ENCODE assay signal across 9 mouse cellular contexts in the genomic region with DNA sequence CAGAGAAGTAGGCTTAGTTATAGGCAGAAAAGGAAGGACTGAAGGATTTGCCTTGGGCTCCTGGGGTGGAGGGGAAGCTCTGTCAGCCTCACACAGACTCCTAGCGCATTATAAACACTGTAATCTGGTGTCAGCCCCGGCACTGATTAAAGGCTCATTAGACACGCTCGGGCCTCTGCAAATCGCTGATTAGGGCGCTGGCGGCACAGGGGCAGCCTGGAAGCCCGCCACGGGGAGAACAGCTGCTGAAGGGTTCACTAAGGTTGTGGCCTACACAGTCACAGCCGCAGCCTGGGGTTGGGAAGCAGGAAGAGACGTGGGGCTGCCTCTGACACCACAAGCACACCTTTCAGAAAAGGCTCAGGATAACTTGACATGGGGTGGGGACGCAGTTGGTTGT. TPM values are rescaled to one million over a fixed set of nuclear protein-coding genes. Genes with fewer than 3 reads are reported as not detected.
DNase-seq lines count a peak whose midpoint lies in the region; ATAC-seq and TF ChIP-seq lines count a peak whose summit lies in the region.
"Had no signal": no experiment of that assay in that cellular context is flagged by ENCODE, and none has a peak within 500 bp of the region (broad histone marks: within the 10 kb centered on the region; RNA-seq: fewer than 3 reads in every experiment).

No protein-coding gene starts in this region.

- H3K27ac ChIP-seq in heart, embryonic 15.5 days, result peak overlapping the region; percentile 58; the same call in 1 of the 2 replicates
- H3K27ac ChIP-seq in midbrain, postnatal 0 days (ENCODE audit: low read depth, low read length), result no peak overlapping the region

- H3K9me3 ChIP-seq in heart, embryonic 15.5 days (replicated peaks), result no peaks in the 10 kb centered on the region
- no peaks in the 10 kb centered on the region for H3K9me3 ChIP-seq in midbrain, postnatal 0 days (ENCODE audit: low read length)

- no peak; the same call in 1 of the 2 replicates for ATAC-seq in heart, embryonic 15.5 days (replicated peaks; ENCODE audit: insufficient number of reproducible peaks, insufficient read depth, low FRiP score, low read depth)
- ATAC-seq in midbrain, postnatal 0 days (ENCODE audit: low FRiP score), result no peak

- H3K4me3 ChIP-seq in heart, embryonic 15.5 days, result no peak overlapping the region
- H3K4me3 ChIP-seq in midbrain, postnatal 0 days (ENCODE audit: low read depth, low read length), result no peak overlapping the region

- no peak overlapping the region for H3K4me2 ChIP-seq in heart, embryonic 15.5 days
- no peak overlapping the region for H3K4me2 ChIP-seq in midbrain, postnatal 0 days (ENCODE audit: low read depth, low read length, poor library complexity, severe bottlenecking)

- peaks cover 53% of the 10 kb centered on the region for H3K4me1 ChIP-seq in heart, embryonic 15.5 days (replicated peaks)
- H3K4me1 ChIP-seq in midbrain, postnatal 0 days (ENCODE audit: insufficient read depth, low read length), result no peaks in the 10 kb centered on the region

- H3K9ac ChIP-seq in heart, embryonic 15.5 days, result peak overlapping the region; percentile 11; the same call in 1 of the 2 replicates
- H3K9ac ChIP-seq in midbrain, postnatal 0 days (replicated peaks; ENCODE audit: low read length, poor library complexity, severe bottlenecking), result no peak overlapping the region

- TF ChIP-seq CTCF in midbrain, postnatal 0 days (IDR thresholded peaks at IDR 0.05), result no peak

- WGBS in heart, embryonic 15.5 days, result 10% methylated on average over 12 of the region's 12 CpGs
- 16% methylated on average over 12 of the region's 12 CpGs for WGBS in midbrain, postnatal 0 days

- H3K36me3 ChIP-seq in heart, embryonic 15.5 days, result no peaks in the 10 kb centered on the region
- no peaks in the 10 kb centered on the region for H3K36me3 ChIP-seq in midbrain, postnatal 0 days (ENCODE audit: insufficient read depth, low read length)

- H3K27me3 ChIP-seq in heart, embryonic 15.5 days, result peaks cover 10% of the 10 kb centered on the region; the same call in 1 of the 2 replicates
- H3K27me3 ChIP-seq in midbrain, postnatal 0 days (ENCODE audit: insufficient read depth, low read length), result 0 out of 2 replicates have a peak, but pooled peaks cover 5% of the 10 kb centered on the region

- DNase-seq in ovary, postnatal 36 days (ENCODE audit: low spot score), result peak; percentile 63
- DNase-seq in ovary, postnatal 10 days (ENCODE audit: low spot score), result no peak
- peak; percentile 63 for DNase-seq in kidney, postnatal 14 days
- peak; percentile 42 for DNase-seq in midbrain, postnatal 0 days (ENCODE audit: low spot score)
- no peak for DNase-seq in right cerebral cortex, adult 2 months (ENCODE audit: low spot score in 2 of 2)
- no peak for DNase-seq in right cerebral cortex, postnatal 10 days (ENCODE audit: low spot score in 2 of 2)
- DNase-seq in layer of hippocampus, adult 9-11 months, result no peak

RNA-seq across cellular contexts. Expression of gene Acvrl1, which starts 11.6 kb away (rescaled TPM):
- 13.1 and 17.1 TPM in 2 replicates for polyA plus RNA-seq in heart, embryonic 15.5 days (2015; fragmentation: Nextera tagmentation; extraction: Ambion mirVana)
- 8.4 and 11.2 TPM in 2 replicates for total RNA-seq in midbrain, postnatal 0 days (2014; rRNA removed)
- 6.1 and 6.7 TPM in 2 replicates for polyA plus RNA-seq in midbrain, postnatal 0 days (2015; fragmentation: Nextera tagmentation; extraction: Ambion mirVana)

RNA-seq across cellular contexts. Expression of gene Ankrd33, which starts 24.3 kb away (rescaled TPM):
- not detected in 2 replicates for polyA plus RNA-seq in heart, embryonic 15.5 days (2015; fragmentation: Nextera tagmentation; extraction: Ambion mirVana)
- not detected in 2 replicates for total RNA-seq in midbrain, postnatal 0 days (2014; rRNA removed)
- not detected in 2 replicates for polyA plus RNA-seq in midbrain, postnatal 0 days (2015; fragmentation: Nextera tagmentation; extraction: Ambion mirVana)
- polyA plus RNA-seq: large intestine, adult 2 months had no signal

RNA-seq across cellular contexts. Expression of gene Acvr1b, which starts 34.0 kb away (rescaled TPM):
- polyA plus RNA-seq in heart, embryonic 15.5 days (2015; fragmentation: Nextera tagmentation; extraction: Ambion mirVana), result 5.8 and 6.9 TPM in 2 replicates
- total RNA-seq in midbrain, postnatal 0 days (2014; rRNA removed), result 77.8 and 86.8 TPM in 2 replicates
- polyA plus RNA-seq in midbrain, postnatal 0 days (2015; fragmentation: Nextera tagmentation; extraction: Ambion mirVana), result 15.2 and 15.8 TPM in 2 replicates

Comparison
In these comparisons a context has a peak if more than half of its experiments do, and no peak if none do; other contexts are left out.
1. DNase-seq: peak in ovary, postnatal 36 days (single experiment), kidney, postnatal 14 days (single experiment) and midbrain, postnatal 0 days (single experiment); none in ovary, postnatal 10 days (single experiment), right cerebral cortex, adult 2 months (0 of 2), right cerebral cortex, postnatal 10 days (0 of 2) and layer of hippocampus, adult 9-11 months (single experiment).